Mouse (Mus musculus) liver, adult 2 months (tissue): Measurements from ENCODE around the gene Faxc. TPM values are rescaled to one million over a fixed set of nuclear protein-coding genes. Genes with fewer than 3 reads are reported as not detected.

Experiments
- DNase-seq: peaks from one replicate; pipeline ENCODE4 v3.0.0-alpha.2; 2011; ENCODE audit warnings: low read depth, low spot score; ENCODE audit errors: extremely low read depth
- H3K27ac ChIP-seq: fragments of 200-500 bp; replicated peaks from 2 replicates; pipeline ENCODE4 v1.5.1; 2012; ENCODE audit warnings: low read depth, mild to moderate bottlenecking, control low read depth, inconsistent platforms, low read length; ENCODE audit not compliant: insufficient read depth
- H3K27me3 ChIP-seq: fragments of 200-500 bp; 2 replicates; pipeline ENCODE4 v1.6.1; 2012; ENCODE audit warnings: mild to moderate bottlenecking, moderate library complexity, low read length, inconsistent platforms; ENCODE audit not compliant: control insufficient read depth, insufficient read depth
- H3K36me3 ChIP-seq: fragments of 200-500 bp; 2 replicates; pipeline ENCODE4 v1.6.1; 2012; ENCODE audit warnings: low read length, inconsistent platforms; ENCODE audit not compliant: control insufficient read depth, insufficient read depth
- H3K4me1 ChIP-seq: fragments of 200-500 bp; 2 replicates; pipeline ENCODE4 v1.6.1; 2011; ENCODE audit warnings: low read length; ENCODE audit not compliant: control insufficient read depth, insufficient read depth
- H3K4me3 ChIP-seq: fragments of 200-500 bp; 2 replicates; pipeline ENCODE4 v1.5.1; 2011; ENCODE audit warnings: low read depth, mild to moderate bottlenecking, control low read depth, low read length, moderate library complexity; ENCODE audit not compliant: insufficient read depth
- H3K79me2 ChIP-seq: fragments of 200-500 bp; 2 replicates; pipeline ENCODE4 v1.6.1; 2012; ENCODE audit warnings: inconsistent platforms, mild to moderate bottlenecking, low read length, moderate library complexity; ENCODE audit not compliant: control insufficient read depth, insufficient read depth
- H3K9ac ChIP-seq: fragments of 200-500 bp; 2 replicates; pipeline ENCODE4 v1.6.1; 2012; ENCODE audit warnings: low read depth, mild to moderate bottlenecking, control low read depth, inconsistent platforms, low read length
- CTCF ChIP-seq: fragments of 200-500 bp; IDR thresholded peaks from 2 replicates; pipeline ENCODE4 v1.5.1; 2011; ENCODE audit warnings: low read depth, low read length, control low read depth
- POLR2A ChIP-seq: fragments of 200-500 bp; IDR thresholded peaks from 2 replicates; pipeline ENCODE4 v1.6.1; 2011; ENCODE audit warnings: low read length, control low read depth; ENCODE audit not compliant: insufficient read depth; ENCODE audit errors: extremely low read depth
- WGBS: fragments of 180-500 bp; shearing (Covaris S2); methylation state at CpG from one replicate; pipeline ENCODE4 v1.1.7; 2018; 5-methylcytosine and 5-hydroxymethylcytosine counted together
- polyA plus RNA-seq: library from polyadenylated mRNA; depleted of rRNA; stranded (reverse); fragments of >200 nt; gene quantifications from 2 replicates; pipeline ENCODE4 v1.2.3, GENCODE M21; 2012
- total RNA-seq: library from RNA; depleted of rRNA; stranded (reverse); fragments of >200 nt; gene quantifications from 2 replicates; pipeline ENCODE4 v1.2.3, GENCODE M21; 2014

Faxc gene
- total and polyA plus RNA-seq, 2 experiments, result 0.09 TPM; not detected in 1

DNA sequence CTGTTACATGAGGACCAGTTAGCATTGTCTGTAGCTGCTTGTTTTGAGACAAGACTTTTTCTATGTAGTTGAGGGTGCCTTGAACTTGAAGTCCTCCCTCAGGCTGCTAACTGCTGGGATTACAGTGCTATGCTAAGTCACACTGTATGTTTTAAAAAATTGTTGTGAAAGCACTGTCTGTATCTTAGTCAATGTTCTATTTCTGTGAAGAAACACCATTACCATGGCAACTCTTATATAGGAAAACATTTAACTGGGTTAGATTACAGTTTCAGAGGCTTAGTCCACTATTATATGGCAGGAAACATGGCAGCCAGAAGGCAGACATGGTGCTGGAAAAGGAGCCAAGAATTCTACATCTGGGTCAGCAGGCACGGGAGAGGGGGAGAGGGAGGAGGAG lies 40.8 kb downstream of the Faxc start:
- DNase-seq, result no peak
- Histone ChIP-seq H3K79me2 (no peaks in the 10 kb centered on the region), H3K27me3 (no peaks in the 10 kb centered on the region), H3K4me3 (no peak overlapping the region), H3K4me1 (no peaks in the 10 kb centered on the region), H3K9ac (no peak overlapping the region), H3K36me3 (no peaks in the 10 kb centered on the region), H3K27ac (no peak overlapping the region)
- WGBS, result 79% methylated on average over 1 of the region's 1 CpGs
- TF ChIP-seq CTCF (no peak), POLR2A (no peak)

DNA sequence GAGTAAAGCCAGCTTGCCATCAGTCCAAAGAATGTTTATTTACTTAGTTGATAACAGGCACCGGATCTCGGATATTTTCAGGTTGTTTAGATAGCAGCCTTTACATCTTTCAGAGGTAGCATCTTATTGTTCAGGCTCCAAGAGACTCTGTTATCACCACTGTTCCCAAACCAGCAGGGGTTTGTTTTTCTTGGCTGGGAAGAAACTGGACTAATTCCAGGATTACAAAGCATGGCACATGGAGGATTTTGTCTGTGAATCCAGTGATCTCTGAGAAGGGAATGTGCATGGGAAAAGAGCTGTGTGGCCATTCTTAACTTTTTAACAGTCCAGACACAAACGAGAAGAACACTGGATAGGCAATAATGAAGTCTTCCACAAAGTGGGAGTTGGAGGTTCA lies 43.0 kb downstream of the Faxc start:
- 22% methylated on average over 3 of the region's 3 CpGs for WGBS
- no peak overlapping the region for H3K27ac ChIP-seq
- no peak for TF ChIP-seq POLR2A
- no peak for TF ChIP-seq CTCF
- no peak for DNase-seq
- no peaks in the 10 kb centered on the region for H3K4me1 ChIP-seq
- no peaks in the 10 kb centered on the region for H3K27me3 ChIP-seq
- H3K9ac ChIP-seq, result no peak overlapping the region
- no peaks in the 10 kb centered on the region for H3K36me3 ChIP-seq
- no peaks in the 10 kb centered on the region for H3K79me2 ChIP-seq
- no peak overlapping the region for H3K4me3 ChIP-seq

- TF ChIP-seq POLR2A, result no peak
- TF ChIP-seq CTCF, result no peak
- Histone ChIP-seq H3K4me3 (no peak overlapping the region), H3K9ac (no peak overlapping the region), H3K27me3 (no peaks in the 10 kb centered on the region), H3K4me1 (no peaks in the 10 kb centered on the region), H3K79me2 (no peaks in the 10 kb centered on the region), H3K36me3 (no peaks in the 10 kb centered on the region), H3K27ac (no peak overlapping the region)
- 78% methylated on average over 4 of the region's 4 CpGs for whole genome bisulfite sequencing
- no peak for DNase-seq
These were observed 49.3 kb downstream of the Faxc start for GRCm38 (mm10) chr4:21980471-21980870.

DNA sequence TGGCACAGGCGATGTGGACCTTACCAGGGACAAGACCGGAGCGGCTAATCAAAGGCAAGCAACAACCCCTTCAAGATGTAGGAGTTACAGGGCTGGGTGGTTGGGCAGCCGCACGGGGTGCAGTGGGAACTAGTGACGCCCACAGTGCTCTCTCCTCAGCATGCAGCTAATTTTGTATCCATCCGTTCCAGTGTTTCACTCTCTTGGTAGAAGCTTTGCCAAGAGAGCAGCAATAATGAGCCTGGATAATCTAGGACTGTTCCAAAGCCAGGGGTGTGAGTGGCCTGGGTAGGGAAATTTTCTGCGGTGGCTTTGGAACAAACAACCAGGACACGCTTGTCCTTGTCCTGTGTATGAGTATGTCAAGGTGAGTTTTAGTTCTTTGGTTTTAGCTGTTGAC lies 51.3 kb downstream of the Faxc start:
- Histone ChIP-seq H3K4me3 (no peak overlapping the region), H3K9ac (no peak overlapping the region), H3K27ac (no peak overlapping the region), H3K27me3 (no peaks in the 10 kb centered on the region), H3K79me2 (no peaks in the 10 kb centered on the region), H3K36me3 (no peaks in the 10 kb centered on the region), H3K4me1 (no peaks in the 10 kb centered on the region)
- no peak for DNase-seq
- 90% methylated on average over 9 of the region's 9 CpGs for WGBS
- TF ChIP-seq CTCF, result no peak
- TF ChIP-seq POLR2A, result no peak

DNA sequence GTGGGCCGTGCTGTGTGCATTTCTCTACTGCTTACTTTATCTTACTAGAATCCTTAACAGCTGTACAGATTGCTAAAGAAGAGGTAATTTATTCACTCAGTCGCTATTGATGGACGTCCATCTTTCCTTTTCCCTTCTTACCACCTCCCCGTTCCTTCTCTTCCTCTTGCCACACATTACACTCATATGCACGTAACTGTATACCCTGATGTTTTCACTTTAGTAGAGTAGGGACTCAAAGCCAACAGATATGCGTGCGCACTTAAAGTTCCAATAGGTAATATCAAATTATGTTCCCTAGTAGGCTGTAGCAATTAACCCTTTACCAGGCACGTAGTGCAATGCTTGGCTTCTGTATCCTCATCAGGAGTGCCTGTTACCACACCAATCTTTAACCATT lies 55.7 kb downstream of the Faxc start:
- Histone ChIP-seq H3K9ac (no peak overlapping the region), H3K36me3 (no peaks in the 10 kb centered on the region), H3K79me2 (no peaks in the 10 kb centered on the region), H3K27ac (no peak overlapping the region), H3K4me3 (no peak overlapping the region), H3K27me3 (no peaks in the 10 kb centered on the region), H3K4me1 (no peaks in the 10 kb centered on the region)
- DNase-seq, result no peak
- TF ChIP-seq CTCF (no peak), POLR2A (no peak)
- WGBS, result 82% methylated on average over 8 of the region's 8 CpGs

- Histone ChIP-seq H3K79me2 (no peaks in the 10 kb centered on the region), H3K4me1 (no peaks in the 10 kb centered on the region), H3K9ac (no peak overlapping the region), H3K27me3 (no peaks in the 10 kb centered on the region), H3K4me3 (no peak overlapping the region), H3K36me3 (no peaks in the 10 kb centered on the region), H3K27ac (no peak overlapping the region)
- no peak for DNase-seq
- WGBS, result 81% methylated on average over 10 of the region's 10 CpGs
- no peak for TF ChIP-seq CTCF
These were observed 56.3 kb downstream of the Faxc start for GRCm38 (mm10) chr4:21987460-21987859.
